Mouse (Mus musculus): ENCODE measurements around the gene Pdzd8. TPM values are rescaled to one million over a fixed set of nuclear protein-coding genes. Genes with fewer than 3 reads are reported as not detected.

Gene Pdzd8
- polyA plus RNA-seq, 1 experiment from 2014 or later = 9.4 TPM

DNA sequence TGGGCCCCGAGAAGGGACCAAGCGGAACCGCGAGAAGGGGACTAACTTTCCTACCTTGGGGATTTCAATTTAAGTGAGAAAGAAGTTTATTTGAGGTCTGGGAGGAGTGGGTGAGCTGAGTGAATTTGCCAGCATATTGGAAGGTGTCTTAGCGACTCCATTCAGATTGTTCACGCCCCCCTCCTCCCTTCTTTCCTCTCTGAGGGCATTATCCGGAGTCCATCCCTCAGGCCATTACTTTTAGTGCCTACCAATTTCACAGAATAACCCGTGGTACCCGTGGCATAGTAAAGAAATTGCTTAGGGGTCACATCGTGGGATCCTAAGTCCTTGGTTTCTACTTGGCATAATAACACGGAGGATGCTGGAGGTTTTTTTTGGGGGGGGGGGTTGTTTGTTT, 745 bp upstream of the Pdzd8 start:
- Histone ChIP-seq H3K36me3 (ENCODE audit: control insufficient read depth, insufficient read depth, low read length) (no peaks in the 10 kb centered on the region), H3K9ac (ENCODE audit: low read depth, low read length) (peak overlapping the region; percentile 83), H3K4me2 (ENCODE audit: low read length) (peak overlapping the region; percentile 80), H3K4me1 (ENCODE audit: control insufficient read depth, insufficient read depth, low read length) (peaks cover 26% of the 10 kb centered on the region), H3K4me3 (ENCODE audit: low read depth, low read length) (peak overlapping the region; percentile 66), H3K27me3 (ENCODE audit: control insufficient read depth, insufficient read depth, low read depth, low read length) (no peaks in the 10 kb centered on the region), H3K9me3 (replicated peaks; ENCODE audit: control insufficient read depth, low read length, poor library complexity, severe bottlenecking) (no peaks in the 10 kb centered on the region), H3K27ac (ENCODE audit: low read length) (peak overlapping the region; percentile 96)
- peak; percentile 25 for ATAC-seq
- 3% methylated on average over 11 of the region's 11 CpGs for WGBS

DNA sequence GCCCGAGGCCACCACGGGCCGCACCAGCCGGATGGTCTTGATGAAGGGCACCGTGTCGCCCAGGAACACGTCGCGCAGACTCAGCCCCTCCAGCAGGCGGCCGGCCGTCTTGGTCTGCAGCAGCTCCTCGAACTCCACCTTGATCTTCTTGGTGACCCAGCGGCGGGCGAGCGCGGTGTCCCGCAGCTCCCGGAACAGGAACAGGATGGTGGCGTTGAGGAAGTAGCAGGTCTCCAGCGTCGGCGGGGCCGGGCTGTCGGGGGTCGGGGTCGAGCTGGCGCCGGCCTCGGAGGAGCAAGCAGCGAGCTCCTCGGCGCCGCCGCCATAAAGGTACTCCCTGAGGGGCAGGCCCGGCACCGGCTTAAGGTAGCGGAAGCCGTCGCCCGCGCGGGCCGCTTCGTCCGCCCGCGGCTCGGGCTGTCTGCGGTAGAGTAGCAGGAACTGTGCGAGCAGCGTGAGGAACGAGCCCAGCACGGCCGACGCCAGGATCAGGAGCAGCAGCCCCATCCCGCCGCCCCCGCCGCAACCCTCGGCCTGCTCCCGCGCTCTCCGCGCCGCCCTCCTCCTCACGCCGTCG, 411 bp downstream of the Pdzd8 start:
- Histone ChIP-seq H3K4me3 (ENCODE audit: low read depth, low read length) (peak overlapping the region; percentile 66), H3K4me2 (ENCODE audit: low read length) (peak overlapping the region; percentile 90), H3K36me3 (ENCODE audit: control insufficient read depth, insufficient read depth, low read length) (no peaks in the 10 kb centered on the region), H3K4me1 (ENCODE audit: control insufficient read depth, insufficient read depth, low read length) (peaks cover 33% of the 10 kb centered on the region), H3K27me3 (ENCODE audit: control insufficient read depth, insufficient read depth, low read depth, low read length) (no peaks in the 10 kb centered on the region), H3K9ac (ENCODE audit: low read depth, low read length) (peak overlapping the region; percentile 83), H3K9me3 (replicated peaks; ENCODE audit: control insufficient read depth, low read length, poor library complexity, severe bottlenecking) (no peaks in the 10 kb centered on the region), H3K27ac (ENCODE audit: low read length) (peak overlapping the region; percentile 96)
- under 1% methylated on average over 53 of the region's 70 CpGs for WGBS
- peak; percentile 76 for ATAC-seq

DNA sequence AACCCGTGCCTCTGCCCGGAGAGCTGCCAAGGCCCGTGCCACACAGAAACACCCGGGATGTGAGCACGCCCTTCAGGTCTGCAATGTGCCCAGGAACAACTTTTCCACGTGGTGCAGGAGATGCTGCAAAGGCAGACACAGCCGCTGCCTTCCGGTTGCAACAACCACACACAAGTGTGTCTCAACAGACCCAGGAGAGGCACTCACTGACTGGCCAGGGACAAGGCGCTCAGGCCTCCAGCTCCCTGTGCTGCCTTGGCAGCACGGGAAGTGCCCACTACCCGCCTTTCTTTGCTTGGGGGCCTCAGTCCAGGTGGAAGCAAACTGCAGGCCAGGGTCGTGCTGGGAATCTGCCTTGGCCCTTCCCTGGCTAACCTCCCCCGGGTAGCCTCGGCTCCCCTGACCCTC, 1.3 kb downstream of the Pdzd8 start:
- H3K4me1 ChIP-seq (ENCODE audit: control insufficient read depth, insufficient read depth, low read length) = peaks cover 33% of the 10 kb centered on the region
- H3K9ac ChIP-seq (ENCODE audit: low read depth, low read length) = peak overlapping the region; percentile 83
- H3K4me3 ChIP-seq (ENCODE audit: low read depth, low read length) = peak overlapping the region; percentile 66
- no peak overlapping the region for H3K27ac ChIP-seq (ENCODE audit: low read length)
- no peaks in the 10 kb centered on the region for H3K27me3 ChIP-seq (ENCODE audit: control insufficient read depth, insufficient read depth, low read depth, low read length)
- no peaks in the 10 kb centered on the region for H3K9me3 ChIP-seq (replicated peaks; ENCODE audit: control insufficient read depth, low read length, poor library complexity, severe bottlenecking)
- under 1% methylated on average over 14 of the region's 14 CpGs for WGBS
- no peak for ATAC-seq
- no peaks in the 10 kb centered on the region for H3K36me3 ChIP-seq (ENCODE audit: control insufficient read depth, insufficient read depth, low read length)
- peak overlapping the region; percentile 90 for H3K4me2 ChIP-seq (ENCODE audit: low read length)

DNA sequence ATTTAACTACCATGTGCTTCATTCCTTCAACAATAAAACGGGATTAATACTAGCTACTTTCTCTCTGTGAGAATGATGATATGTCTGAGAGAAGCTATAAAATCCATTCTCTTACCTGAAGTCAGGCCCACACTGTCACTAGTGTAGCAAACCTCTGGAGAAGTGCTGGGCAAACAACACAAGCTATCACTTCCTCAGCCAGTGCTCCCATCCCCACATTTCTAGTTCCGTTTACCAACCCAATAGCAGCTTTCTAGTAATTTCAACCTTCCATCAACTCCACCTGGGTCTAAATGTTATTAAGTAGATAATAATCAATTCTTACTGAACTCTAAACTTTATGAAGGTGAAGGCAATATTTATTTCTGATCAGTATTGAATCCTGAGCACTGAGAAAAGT, 2.6 kb downstream of the Pdzd8 start:
- Histone ChIP-seq H3K4me2 (ENCODE audit: low read length) (peak overlapping the region; percentile 90), H3K4me1 (ENCODE audit: control insufficient read depth, insufficient read depth, low read length) (peaks cover 33% of the 10 kb centered on the region), H3K9me3 (replicated peaks; ENCODE audit: control insufficient read depth, low read length, poor library complexity, severe bottlenecking) (no peaks in the 10 kb centered on the region), H3K4me3 (ENCODE audit: low read depth, low read length) (peak overlapping the region; percentile 26), H3K36me3 (ENCODE audit: control insufficient read depth, insufficient read depth, low read length) (no peaks in the 10 kb centered on the region), H3K9ac (ENCODE audit: low read depth, low read length) (no peak overlapping the region), H3K27ac (ENCODE audit: low read length) (no peak overlapping the region), H3K27me3 (ENCODE audit: control insufficient read depth, insufficient read depth, low read depth, low read length) (no peaks in the 10 kb centered on the region)
- 29% methylated on average over 2 of the region's 2 CpGs for WGBS
- no peak for ATAC-seq

DNA sequence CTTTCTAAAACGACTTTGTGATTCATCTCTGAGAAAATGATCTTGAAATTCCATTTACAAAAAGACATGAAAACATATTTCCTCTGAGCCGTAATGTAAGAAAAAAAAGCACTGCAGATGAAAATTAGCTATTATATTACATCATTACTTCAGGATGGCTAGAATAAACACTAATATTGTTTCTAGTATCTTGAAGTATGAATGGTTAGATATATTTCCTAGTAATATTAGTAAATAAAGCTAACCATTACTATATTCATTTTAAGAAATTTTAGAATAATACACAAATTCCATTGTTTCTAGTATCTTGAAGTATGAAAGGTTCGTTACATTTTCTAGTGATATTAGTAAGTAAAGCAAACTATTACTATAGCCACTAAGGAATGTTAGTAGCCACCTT, 5.7 kb downstream of the Pdzd8 start:
- Histone ChIP-seq H3K9me3 (replicated peaks; ENCODE audit: control insufficient read depth, low read length, poor library complexity, severe bottlenecking) (no peaks in the 10 kb centered on the region), H3K27me3 (ENCODE audit: control insufficient read depth, insufficient read depth, low read depth, low read length) (no peaks in the 10 kb centered on the region), H3K9ac (ENCODE audit: low read depth, low read length) (no peak overlapping the region), H3K36me3 (ENCODE audit: control insufficient read depth, insufficient read depth, low read length) (no peaks in the 10 kb centered on the region), H3K4me3 (ENCODE audit: low read depth, low read length) (no peak overlapping the region), H3K4me2 (ENCODE audit: low read length) (no peak overlapping the region), H3K4me1 (ENCODE audit: control insufficient read depth, insufficient read depth, low read length) (peaks cover 31% of the 10 kb centered on the region), H3K27ac (ENCODE audit: low read length) (no peak overlapping the region)
- ATAC-seq = no peak
- WGBS = 91% methylated on average over 3 of the region's 3 CpGs

DNA sequence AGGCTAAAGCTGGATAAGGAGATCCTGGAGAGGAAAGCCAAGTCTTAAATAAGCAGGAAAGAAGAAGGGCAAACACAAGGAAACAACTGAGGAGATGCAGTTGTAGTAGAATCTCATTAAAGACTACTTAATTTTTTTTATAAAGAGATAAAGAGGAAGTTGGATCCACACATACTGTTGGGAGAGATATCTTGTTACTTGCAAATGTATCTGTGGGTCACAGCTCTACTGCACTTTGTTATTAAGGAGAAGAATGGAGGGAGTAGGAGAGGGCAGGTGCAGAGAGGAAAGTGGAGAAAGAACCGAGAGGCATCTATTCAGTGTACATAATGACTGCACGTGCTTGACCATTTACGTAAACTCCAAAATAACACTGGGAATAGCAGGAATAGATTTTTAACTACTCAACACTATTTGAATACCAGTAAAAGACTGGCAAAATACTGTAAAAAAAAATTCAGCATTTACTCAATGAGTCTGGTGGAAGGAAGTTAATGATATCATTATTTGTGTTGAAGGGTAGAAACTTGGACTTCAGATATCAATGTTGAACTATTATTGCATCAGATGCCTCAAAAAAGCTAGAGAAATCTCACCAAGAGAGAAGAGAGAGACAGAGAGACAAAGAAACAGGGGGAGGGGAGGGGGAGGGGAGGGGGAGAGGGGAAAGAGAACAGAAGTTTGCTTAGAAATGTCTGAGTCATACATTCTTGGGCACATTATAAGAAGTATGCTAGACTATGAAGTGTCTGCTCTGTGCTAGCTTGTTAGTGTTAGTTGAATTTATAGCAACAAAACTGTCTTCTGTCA, 7.5 kb downstream of the Pdzd8 start:
- no peak for ATAC-seq
- WGBS = 74% methylated on average over 3 of the region's 3 CpGs

DNA sequence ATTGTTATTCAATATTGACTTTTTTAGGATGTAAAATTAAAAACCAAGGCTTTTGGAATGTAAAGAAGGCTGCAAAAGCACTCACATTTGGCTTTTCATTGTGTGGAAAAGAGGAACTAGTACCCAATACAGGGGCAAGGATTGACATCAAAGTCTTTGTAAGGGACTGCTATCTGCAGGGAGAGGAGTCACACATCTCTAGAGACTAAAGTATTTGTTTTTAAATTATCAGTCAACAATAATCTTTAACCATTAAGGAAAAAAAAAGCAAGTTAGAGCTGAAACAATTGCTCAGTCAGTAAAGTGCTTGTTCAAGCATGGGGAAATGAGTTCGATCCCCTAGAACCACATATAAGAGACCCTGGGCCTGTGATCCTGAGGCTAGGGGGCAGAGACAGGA, 8.9 kb downstream of the Pdzd8 start:
- H3K4me1 ChIP-seq (ENCODE audit: control insufficient read depth, insufficient read depth, low read length) = peaks cover 9% of the 10 kb centered on the region
- H3K9ac ChIP-seq (ENCODE audit: low read depth, low read length) = no peak overlapping the region
- no peak overlapping the region for H3K4me3 ChIP-seq (ENCODE audit: low read depth, low read length)
- H3K36me3 ChIP-seq (ENCODE audit: control insufficient read depth, insufficient read depth, low read length) = no peaks in the 10 kb centered on the region
- no peaks in the 10 kb centered on the region for H3K9me3 ChIP-seq (replicated peaks; ENCODE audit: control insufficient read depth, low read length, poor library complexity, severe bottlenecking)
- no peak for ATAC-seq
- H3K4me2 ChIP-seq (ENCODE audit: low read length) = no peak overlapping the region
- H3K27me3 ChIP-seq (ENCODE audit: control insufficient read depth, insufficient read depth, low read depth, low read length) = no peaks in the 10 kb centered on the region
- 100% methylated on average over 1 of the region's 1 CpGs for WGBS
- no peak overlapping the region for H3K27ac ChIP-seq (ENCODE audit: low read length)

More for the DNA sequence above, 7.5 kb downstream of the Pdzd8 start:
- Histone ChIP-seq H3K9me3 (replicated peaks; ENCODE audit: control insufficient read depth, low read length, poor library complexity, severe bottlenecking) (no peaks in the 10 kb centered on the region), H3K4me3 (ENCODE audit: low read depth, low read length) (no peak overlapping the region), H3K4me2 (ENCODE audit: low read length) (no peak overlapping the region), H3K9ac (ENCODE audit: low read depth, low read length) (no peak overlapping the region), H3K36me3 (ENCODE audit: control insufficient read depth, insufficient read depth, low read length) (no peaks in the 10 kb centered on the region), H3K27me3 (ENCODE audit: control insufficient read depth, insufficient read depth, low read depth, low read length) (no peaks in the 10 kb centered on the region), H3K27ac (ENCODE audit: low read length) (no peak overlapping the region), H3K4me1 (ENCODE audit: control insufficient read depth, insufficient read depth, low read length) (peaks cover 18% of the 10 kb centered on the region)

DNA sequence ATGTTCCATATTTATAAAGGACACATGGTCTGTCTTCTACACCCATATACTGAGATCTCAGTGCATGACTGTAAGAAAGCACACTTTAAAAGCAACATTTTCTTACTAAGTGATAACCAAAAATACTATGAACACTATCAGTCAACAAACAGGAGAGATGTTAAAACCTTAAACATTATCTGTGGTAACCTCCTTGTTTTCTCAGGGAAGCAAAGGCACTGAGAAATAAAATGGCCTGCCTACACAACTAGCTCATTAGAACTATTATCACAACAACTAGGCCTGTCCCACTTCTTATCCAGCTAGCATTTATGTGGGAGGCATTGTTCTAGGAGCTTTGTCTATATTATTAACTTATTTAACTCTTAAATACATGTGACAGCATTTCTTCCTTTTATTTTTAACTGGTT, 14.8 kb downstream of the Pdzd8 start:
- no peak for ATAC-seq
- Histone ChIP-seq H3K4me3 (ENCODE audit: low read depth, low read length) (no peak overlapping the region), H3K27me3 (ENCODE audit: control insufficient read depth, insufficient read depth, low read depth, low read length) (no peaks in the 10 kb centered on the region), H3K9me3 (replicated peaks; ENCODE audit: control insufficient read depth, low read length, poor library complexity, severe bottlenecking) (no peaks in the 10 kb centered on the region), H3K9ac (ENCODE audit: low read depth, low read length) (no peak overlapping the region), H3K4me2 (ENCODE audit: low read length) (no peak overlapping the region), H3K4me1 (ENCODE audit: control insufficient read depth, insufficient read depth, low read length) (no peaks in the 10 kb centered on the region), H3K27ac (ENCODE audit: low read length) (no peak overlapping the region), H3K36me3 (ENCODE audit: control insufficient read depth, insufficient read depth, low read length) (no peaks in the 10 kb centered on the region)

DNA sequence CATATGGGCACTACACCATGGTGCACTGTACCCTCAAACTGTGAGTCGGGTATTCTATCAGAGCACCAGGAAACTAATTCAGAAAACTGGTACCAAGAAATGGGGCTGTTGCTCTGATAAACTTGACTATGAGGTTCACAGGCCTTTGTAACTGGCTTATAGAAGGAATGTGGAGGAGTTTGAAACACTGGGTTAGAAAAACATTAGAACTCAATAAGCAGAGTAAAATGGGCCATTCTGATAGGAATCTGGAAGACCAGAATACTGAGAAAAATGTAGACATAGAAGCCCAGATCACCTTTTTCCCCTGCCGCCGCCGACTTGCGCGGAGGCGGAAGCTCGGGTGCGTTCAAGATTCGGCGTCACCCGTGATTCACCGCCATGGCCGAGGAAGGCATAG, 23.6 kb downstream of the Pdzd8 start, which contains the start of gene Rps12-ps3:
Gene Rps12-ps3 (plus strand): TSS at position 301 of the 400 bp plus-strand sequence.
- Histone ChIP-seq H3K9ac (ENCODE audit: low read depth, low read length) (no peak within 1 kb of the TSS), H3K27me3 (ENCODE audit: control insufficient read depth, insufficient read depth, low read depth, low read length) (no peaks in the 10 kb centered on the region), H3K27ac (ENCODE audit: low read length) (no peak within 1 kb of the TSS), H3K4me1 (ENCODE audit: control insufficient read depth, insufficient read depth, low read length) (no peaks in the 10 kb centered on the region), H3K36me3 (ENCODE audit: control insufficient read depth, insufficient read depth, low read length) (0 out of 2 replicates have a peak, but pooled peaks cover 3% of the 10 kb centered on the region), H3K4me2 (ENCODE audit: low read length) (no peak within 1 kb of the TSS), H3K4me3 (ENCODE audit: low read depth, low read length) (no peak within 1 kb of the TSS), H3K9me3 (replicated peaks; ENCODE audit: control insufficient read depth, low read length, poor library complexity, severe bottlenecking) (no peaks in the 10 kb centered on the region)
- ATAC-seq = no peak
- 96% methylated on average over 12 of the region's 14 CpGs for WGBS
